Mouse (Mus musculus): ENCODE results near the gene Flt1. TPM values are rescaled to one million over a fixed set of nuclear protein-coding genes. Genes with fewer than 3 reads are reported as not detected.

The Flt1 gene
- total and polyA plus RNA-seq, 2 experiments from 2014 or later = 10.0 to 17.7 TPM

DNA sequence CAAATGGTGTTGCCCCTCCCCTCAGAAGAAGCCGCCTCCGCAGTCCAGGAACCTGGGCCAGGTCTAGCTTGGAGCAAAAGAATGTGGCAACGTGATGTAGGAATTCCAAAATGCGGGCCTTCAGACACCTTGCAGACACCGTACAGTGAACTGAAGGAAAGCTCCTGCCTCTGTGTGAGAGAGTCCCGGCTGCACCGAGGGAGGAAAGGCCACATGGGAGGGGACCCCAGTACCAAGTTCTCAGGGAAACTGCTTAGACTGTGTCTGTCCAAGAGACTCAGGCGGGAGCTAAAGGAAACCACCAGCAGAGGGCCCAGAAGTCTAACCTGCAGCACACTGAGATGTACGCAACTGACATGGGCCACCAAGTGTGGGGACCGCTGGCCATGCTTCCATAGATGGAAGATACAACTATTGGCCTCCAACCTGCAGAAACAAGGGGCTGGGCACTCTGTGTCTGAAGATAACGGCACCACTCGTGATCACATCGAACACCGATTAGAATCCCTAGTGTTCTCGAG is 9.1 kb downstream of the Flt1 start:
- WGBS = 75% methylated on average over 15 of the region's 15 CpGs
- peak; percentile 46; the same call in 1 of the 2 replicates for TF ChIP-seq CTCF (IDR thresholded peaks at IDR 0.05; ENCODE audit: low read depth)
- peak; percentile 8 for DNase-seq (ENCODE audit: low spot score)
- no peaks in the 10 kb centered on the region for H3K36me3 ChIP-seq (ENCODE audit: insufficient read depth, low read length)
- H3K27me3 ChIP-seq (ENCODE audit: insufficient read depth, low read length) = peaks cover 9% of the 10 kb centered on the region; the same call in 1 of the 2 replicates
- no peaks in the 10 kb centered on the region for H3K4me1 ChIP-seq (ENCODE audit: insufficient read depth, low read length)
- no peak overlapping the region for H3K4me3 ChIP-seq (ENCODE audit: low read length)
- ATAC-seq = no peak
- no peak overlapping the region for H3K27ac ChIP-seq
- no peaks in the 10 kb centered on the region for H3K9me3 ChIP-seq (ENCODE audit: low read length)
- H3K4me2 ChIP-seq (ENCODE audit: low read depth, low read length) = no peak overlapping the region
- H3K9ac ChIP-seq (replicated peaks; ENCODE audit: low read length) = no peak overlapping the region

DNA sequence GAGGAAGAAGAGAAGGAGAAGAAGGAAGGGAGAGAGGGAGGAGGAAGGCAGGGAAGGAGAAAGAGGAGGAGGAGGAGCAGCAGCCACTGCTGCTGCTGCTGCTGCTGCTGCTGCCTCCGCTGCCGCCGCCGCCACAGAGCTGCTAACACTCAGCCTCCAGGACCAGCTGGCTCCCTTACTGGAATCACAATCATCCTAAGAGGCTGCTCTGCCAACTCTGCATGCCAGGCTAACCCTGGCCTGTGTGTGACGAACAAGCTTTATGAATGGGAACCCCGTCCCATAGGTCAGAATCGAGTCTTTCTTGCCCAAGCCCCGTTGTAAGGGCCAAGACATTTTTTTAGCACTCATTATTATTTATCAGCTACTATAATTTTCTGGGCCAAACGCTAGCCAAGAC is 9.5 kb downstream of the Flt1 start:
- no peak for TF ChIP-seq CTCF (IDR thresholded peaks at IDR 0.05; ENCODE audit: low read depth)

DNA sequence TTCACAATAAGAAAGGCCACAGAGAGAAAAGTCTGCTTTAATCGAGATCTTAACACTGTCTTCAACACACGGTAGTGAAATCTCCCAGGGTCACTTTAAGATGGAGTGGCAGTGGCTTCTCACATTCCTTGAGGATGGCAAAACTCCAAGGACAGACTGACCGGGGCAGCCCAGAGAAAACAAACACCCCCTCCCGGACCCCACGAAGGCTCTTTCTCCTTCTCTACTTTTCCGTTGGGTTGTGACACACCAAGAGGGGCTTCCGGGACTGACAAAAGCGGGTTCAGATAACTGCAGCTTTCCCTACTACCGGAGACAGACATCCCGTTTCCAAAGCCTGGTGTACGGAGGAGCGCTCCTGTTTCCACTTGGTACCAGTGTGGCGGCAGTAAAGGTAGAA is 10.4 kb downstream of the Flt1 start:
- no peak for ATAC-seq
- no peak for TF ChIP-seq CTCF (IDR thresholded peaks at IDR 0.05; ENCODE audit: low read depth)
- 76% methylated on average over 13 of the region's 13 CpGs for WGBS
- no peaks in the 10 kb centered on the region for H3K36me3 ChIP-seq (ENCODE audit: insufficient read depth, low read length)
- no peak overlapping the region for H3K9ac ChIP-seq (replicated peaks; ENCODE audit: low read length)
- no peaks in the 10 kb centered on the region for H3K9me3 ChIP-seq (ENCODE audit: low read length)
- H3K4me1 ChIP-seq (ENCODE audit: insufficient read depth, low read length) = no peaks in the 10 kb centered on the region
- H3K27ac ChIP-seq = no peak overlapping the region
- no peak overlapping the region for H3K4me3 ChIP-seq (ENCODE audit: low read length)
- no peak overlapping the region for H3K4me2 ChIP-seq (ENCODE audit: low read depth, low read length)
- no peaks in the 10 kb centered on the region; the same call in 1 of the 2 replicates for H3K27me3 ChIP-seq (ENCODE audit: insufficient read depth, low read length)
- DNase-seq (ENCODE audit: low spot score) = no peak

More for the DNA sequence above, 9.5 kb downstream of the Flt1 start:
- 62% methylated on average over 9 of the region's 9 CpGs for WGBS
- ATAC-seq = no peak
- Histone ChIP-seq H3K4me2 (ENCODE audit: low read depth, low read length) (no peak overlapping the region), H3K4me1 (ENCODE audit: insufficient read depth, low read length) (no peaks in the 10 kb centered on the region), H3K9ac (replicated peaks; ENCODE audit: low read length) (no peak overlapping the region), H3K27ac (no peak overlapping the region), H3K9me3 (ENCODE audit: low read length) (no peaks in the 10 kb centered on the region), H3K4me3 (ENCODE audit: low read length) (no peak overlapping the region), H3K27me3 (ENCODE audit: insufficient read depth, low read length) (peaks cover 4% of the 10 kb centered on the region; the same call in 1 of the 2 replicates), H3K36me3 (ENCODE audit: insufficient read depth, low read length) (no peaks in the 10 kb centered on the region)
- peak; percentile 33 for DNase-seq (ENCODE audit: low spot score)

DNA sequence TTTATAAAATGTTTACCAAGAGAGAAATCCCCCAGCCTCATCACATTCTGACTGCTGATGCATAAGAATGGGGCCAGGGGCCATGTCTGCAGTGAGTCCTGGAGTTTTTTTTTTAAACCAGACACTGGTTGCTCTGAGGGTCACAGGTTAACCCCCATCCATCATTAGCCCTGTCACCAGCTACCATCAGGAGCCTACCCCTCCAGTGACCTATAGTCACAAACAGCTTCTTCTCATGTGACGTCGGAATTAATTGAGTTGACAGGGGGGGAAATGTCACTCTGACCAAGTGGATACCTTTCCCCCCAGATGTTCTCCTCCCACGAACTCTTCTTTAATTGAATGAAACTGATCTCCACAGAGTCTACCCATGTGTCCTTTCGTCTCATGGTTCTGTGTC is 17.3 kb downstream of the Flt1 start:
- no peaks in the 10 kb centered on the region for H3K36me3 ChIP-seq (ENCODE audit: insufficient read depth, low read length)
- WGBS = 53% methylated on average over 4 of the region's 4 CpGs
- H3K4me1 ChIP-seq (ENCODE audit: insufficient read depth, low read length) = no peaks in the 10 kb centered on the region
- no peak overlapping the region for H3K9ac ChIP-seq (replicated peaks; ENCODE audit: low read length)
- DNase-seq (ENCODE audit: low spot score) (no peak), ATAC-seq (no peak)
- H3K4me2 ChIP-seq (ENCODE audit: low read depth, low read length) = no peak overlapping the region
- H3K9me3 ChIP-seq (ENCODE audit: low read length) = no peaks in the 10 kb centered on the region
- H3K27ac ChIP-seq = no peak overlapping the region
- TF ChIP-seq CTCF (IDR thresholded peaks at IDR 0.05; ENCODE audit: low read depth) = no peak
- H3K4me3 ChIP-seq (ENCODE audit: low read length) = no peak overlapping the region
- H3K27me3 ChIP-seq (ENCODE audit: insufficient read depth, low read length) = no peaks in the 10 kb centered on the region

DNA sequence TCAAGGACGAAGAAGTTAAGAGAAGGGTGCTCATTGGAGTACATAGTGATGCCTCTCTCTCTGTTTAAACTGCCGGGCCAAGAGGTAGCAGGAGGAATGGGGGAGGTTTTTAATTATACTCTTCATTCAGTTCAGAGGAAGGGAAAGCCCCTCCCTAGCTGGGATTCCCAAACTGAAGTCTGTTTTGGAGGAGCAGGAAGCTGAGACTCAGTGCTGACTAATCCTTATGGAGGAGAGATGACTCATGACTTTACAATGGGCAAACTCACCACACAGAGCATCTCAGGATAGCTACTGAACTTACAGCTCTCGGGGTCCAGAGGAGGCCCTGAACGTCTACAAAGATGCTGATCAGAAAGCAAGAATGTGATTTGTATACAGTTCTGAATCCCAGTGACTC is 18.3 kb downstream of the Flt1 start:
- Histone ChIP-seq H3K9ac (replicated peaks; ENCODE audit: low read length) (no peak overlapping the region), H3K27me3 (ENCODE audit: insufficient read depth, low read length) (no peaks in the 10 kb centered on the region), H3K27ac (no peak overlapping the region), H3K4me2 (ENCODE audit: low read depth, low read length) (no peak overlapping the region), H3K9me3 (ENCODE audit: low read length) (no peaks in the 10 kb centered on the region), H3K4me3 (ENCODE audit: low read length) (no peak overlapping the region), H3K4me1 (ENCODE audit: insufficient read depth, low read length) (no peaks in the 10 kb centered on the region), H3K36me3 (ENCODE audit: insufficient read depth, low read length) (no peaks in the 10 kb centered on the region)
- DNase-seq (ENCODE audit: low spot score) = no peak
- WGBS = 64% methylated on average over 4 of the region's 4 CpGs
- no peak for TF ChIP-seq CTCF (IDR thresholded peaks at IDR 0.05; ENCODE audit: low read depth)
- ATAC-seq = no peak

DNA sequence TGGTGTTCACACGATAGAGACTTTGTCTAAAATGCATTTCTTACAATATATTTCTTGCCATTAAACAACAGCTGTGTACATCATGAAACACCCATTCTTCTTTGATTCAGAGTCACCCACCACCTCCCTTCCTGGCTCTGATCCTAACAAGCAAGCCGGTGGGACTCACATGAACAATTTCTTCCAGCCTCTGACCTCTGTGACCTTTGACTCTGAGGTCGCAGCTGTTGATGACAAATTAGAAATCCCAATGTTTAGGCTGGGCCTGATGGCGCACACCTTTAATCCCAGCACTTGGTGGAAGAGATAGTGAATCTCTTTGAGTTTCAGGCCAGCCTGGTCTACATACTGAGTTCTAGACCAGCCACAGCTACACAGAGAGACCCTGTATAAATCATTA is 20.9 kb downstream of the Flt1 start:
- WGBS = 50% methylated on average over 4 of the region's 4 CpGs
- Histone ChIP-seq H3K4me1 (ENCODE audit: insufficient read depth, low read length) (no peaks in the 10 kb centered on the region), H3K27me3 (ENCODE audit: insufficient read depth, low read length) (no peaks in the 10 kb centered on the region), H3K36me3 (ENCODE audit: insufficient read depth, low read length) (no peaks in the 10 kb centered on the region), H3K9ac (replicated peaks; ENCODE audit: low read length) (no peak overlapping the region), H3K27ac (no peak overlapping the region), H3K4me2 (ENCODE audit: low read depth, low read length) (no peak overlapping the region), H3K4me3 (ENCODE audit: low read length) (no peak overlapping the region), H3K9me3 (ENCODE audit: low read length) (no peaks in the 10 kb centered on the region)
- no peak for TF ChIP-seq CTCF (IDR thresholded peaks at IDR 0.05; ENCODE audit: low read depth)
- no peak for DNase-seq (ENCODE audit: low spot score)
- no peak for ATAC-seq

DNA sequence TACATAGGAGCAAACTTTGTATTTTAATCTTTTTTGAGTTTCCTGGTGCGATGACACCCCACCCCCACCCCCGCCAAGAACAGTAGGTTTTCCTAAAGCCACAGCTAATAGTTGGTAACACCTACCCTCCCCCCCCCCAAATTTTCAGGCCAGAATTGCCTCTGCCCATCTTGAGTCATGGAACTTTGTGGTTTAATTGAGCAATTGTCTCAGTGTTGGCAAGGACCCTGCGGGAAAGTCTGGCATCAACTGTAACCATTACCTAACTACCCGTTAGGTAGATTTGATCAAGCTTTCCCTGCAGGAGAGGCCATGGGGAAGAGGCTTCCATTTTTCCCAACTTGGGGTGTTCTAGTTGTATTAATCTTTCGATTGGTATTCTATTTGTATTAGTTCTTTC is 23.4 kb downstream of the Flt1 start:
- Histone ChIP-seq H3K4me3 (ENCODE audit: low read length) (no peak overlapping the region), H3K4me1 (ENCODE audit: insufficient read depth, low read length) (no peaks in the 10 kb centered on the region), H3K4me2 (ENCODE audit: low read depth, low read length) (no peak overlapping the region), H3K36me3 (ENCODE audit: insufficient read depth, low read length) (no peaks in the 10 kb centered on the region), H3K9me3 (ENCODE audit: low read length) (no peaks in the 10 kb centered on the region), H3K27ac (no peak overlapping the region), H3K9ac (replicated peaks; ENCODE audit: low read length) (no peak overlapping the region), H3K27me3 (ENCODE audit: insufficient read depth, low read length) (no peaks in the 10 kb centered on the region)
- DNase-seq (ENCODE audit: low spot score) (no peak), ATAC-seq (no peak)
- WGBS = 84% methylated on average over 5 of the region's 5 CpGs
- TF ChIP-seq CTCF (IDR thresholded peaks at IDR 0.05; ENCODE audit: low read depth) = no peak

Measured in hindbrain, postnatal 0 days (tissue).